16 mouse cellular contexts compared by ENCODE assay signal in genomic region chr3:116784811-116785210, GRCm38 (mm10). TPM values are rescaled to one million over a fixed set of nuclear protein-coding genes. Genes with fewer than 3 reads are reported as not detected.
A peak's percentile ranks its signal among the peaks of the same experiment; 100 is the strongest.
DNase-seq lines count a peak whose midpoint lies in the region; ATAC-seq and TF ChIP-seq lines count a peak whose summit lies in the region.
"Had no signal": no experiment of that assay in that cellular context is flagged by ENCODE, and none has a peak within 500 bp of the region (broad histone marks: within the 10 kb centered on the region; RNA-seq: fewer than 3 reads in every experiment).

No protein-coding gene starts in this region.

- no peak overlapping the region for H3K4me3 ChIP-seq in kidney, embryonic 14.5 days (ENCODE audit: low read length)
- H3K4me3 ChIP-seq in kidney, adult 2 months (ENCODE audit: insufficient read depth, low read depth, low read length) = no peak overlapping the region
- H3K4me3 ChIP-seq in liver, adult 2 months (ENCODE audit: insufficient read depth, low read depth, low read length) = no peak overlapping the region
- H3K4me3 ChIP-seq in liver, postnatal 0 days (ENCODE audit: low read depth, low read length) = no peak overlapping the region
- H3K4me3 ChIP-seq: embryonic facial prominence, embryonic 13.5 days; forebrain, embryonic 12.5 days; heart, embryonic 13.5 days; hindbrain, embryonic 15.5 days had no signal

- peaks cover 37% of the 10 kb centered on the region; the same call in 1 of the 2 replicates for H3K36me3 ChIP-seq in kidney, embryonic 14.5 days (ENCODE audit: control insufficient read depth, insufficient read depth, low read length)
- H3K36me3 ChIP-seq in kidney, adult 2 months (ENCODE audit: control insufficient read depth, insufficient read depth, low read length) = peaks cover 14% of the 10 kb centered on the region
- peaks cover 52% of the 10 kb centered on the region for H3K36me3 ChIP-seq in liver, adult 2 months (ENCODE audit: control insufficient read depth, insufficient read depth, low read length)
- H3K36me3 ChIP-seq in liver, postnatal 0 days (replicated peaks; ENCODE audit: insufficient read depth, low read length) = peaks cover 45% of the 10 kb centered on the region

- TF ChIP-seq EP300 in liver, postnatal 0 days (IDR thresholded peaks at IDR 0.05; ENCODE audit: low read depth) = no peak

- no peak overlapping the region for H3K9ac ChIP-seq in kidney, embryonic 14.5 days (ENCODE audit: low read depth, low read length)
- no peak overlapping the region for H3K9ac ChIP-seq in liver, adult 2 months (ENCODE audit: low read depth, low read length)
- no peak overlapping the region for H3K9ac ChIP-seq in liver, postnatal 0 days (replicated peaks)
- H3K9ac ChIP-seq: embryonic facial prominence, embryonic 13.5 days; forebrain, embryonic 12.5 days; heart, embryonic 13.5 days; hindbrain, embryonic 15.5 days had no signal

- peak; percentile 73 for ATAC-seq in kidney, embryonic 14.5 days (ENCODE audit: low FRiP score, low TSS enrichment)
- ATAC-seq in liver, postnatal 0 days = no peak
- ATAC-seq: forebrain, embryonic 16.5 days had no signal

- no peak for DNase-seq in kidney, adult 2 months
- DNase-seq in liver, adult 2 months (ENCODE audit: extremely low read depth, low read depth, low spot score) = peak; percentile 76
- DNase-seq in liver, postnatal 0 days = no peak
- peak; percentile 26 to 32 for DNase-seq in gastrocnemius, postnatal 36 days
- DNase-seq in frontal cortex, postnatal 25 days (ENCODE audit: low spot score in 2 of 2) = no peak
- DNase-seq: adrenal gland, postnatal 25 days; cerebellum, adult 18-20 months; cerebellum, adult 9-11 months; cerebellum, postnatal 36 days; heart, postnatal 36 days had no signal

- no peaks in the 10 kb centered on the region for H3K79me2 ChIP-seq in liver, adult 2 months (ENCODE audit: control insufficient read depth, insufficient read depth, low read length)

- no peaks in the 10 kb centered on the region for H3K9me3 ChIP-seq in kidney, embryonic 14.5 days (ENCODE audit: control insufficient read depth, low read length)
- no peaks in the 10 kb centered on the region for H3K9me3 ChIP-seq in liver, postnatal 0 days (ENCODE audit: low read length)
- H3K9me3 ChIP-seq: embryonic facial prominence, embryonic 13.5 days; forebrain, embryonic 12.5 days; heart, embryonic 13.5 days; hindbrain, embryonic 15.5 days had no signal

- 70% methylated on average over 8 of the region's 8 CpGs for WGBS in kidney, embryonic 14.5 days
- whole genome bisulfite sequencing in kidney, adult 2 months = 76% methylated on average over 8 of the region's 8 CpGs
- WGBS in liver, adult 2 months = 87% methylated on average over 8 of the region's 8 CpGs
- 92% methylated on average over 8 of the region's 8 CpGs for WGBS in liver, postnatal 0 days (ENCODE audit: insufficient replicate concordance)

- H3K4me1 ChIP-seq in kidney, embryonic 14.5 days (ENCODE audit: control insufficient read depth, insufficient read depth, low read length) = no peaks in the 10 kb centered on the region
- no peaks in the 10 kb centered on the region for H3K4me1 ChIP-seq in kidney, adult 2 months (ENCODE audit: control insufficient read depth, insufficient read depth, low read length)
- H3K4me1 ChIP-seq in liver, adult 2 months (ENCODE audit: control insufficient read depth, insufficient read depth, low read length) = peaks cover 6% of the 10 kb centered on the region
- H3K4me1 ChIP-seq in liver, postnatal 0 days (ENCODE audit: insufficient read depth) = no peaks in the 10 kb centered on the region
- H3K4me1 ChIP-seq: embryonic facial prominence, embryonic 13.5 days; forebrain, embryonic 12.5 days; heart, embryonic 13.5 days; hindbrain, embryonic 15.5 days had no signal

- intact Hi-C loops in gastrocnemius, postnatal 36 days (cut with DNase I) = no loop called here

- H3K4me2 ChIP-seq in kidney, embryonic 14.5 days (replicated peaks; ENCODE audit: low read depth, low read length) = no peak overlapping the region
- H3K4me2 ChIP-seq in liver, postnatal 0 days (ENCODE audit: low read depth, low read length) = no peak overlapping the region
- H3K4me2 ChIP-seq: embryonic facial prominence, embryonic 13.5 days; forebrain, embryonic 12.5 days; heart, embryonic 13.5 days; hindbrain, embryonic 15.5 days had no signal

- H3K27me3 ChIP-seq in kidney, embryonic 14.5 days (ENCODE audit: control insufficient read depth, insufficient read depth, low read length) = no peaks in the 10 kb centered on the region
- H3K27me3 ChIP-seq in kidney, adult 2 months (replicated peaks; ENCODE audit: control insufficient read depth, insufficient read depth, low read length) = no peaks in the 10 kb centered on the region
- no peaks in the 10 kb centered on the region for H3K27me3 ChIP-seq in liver, adult 2 months (ENCODE audit: control insufficient read depth, insufficient read depth, low read length)
- no peaks in the 10 kb centered on the region for H3K27me3 ChIP-seq in liver, postnatal 0 days (ENCODE audit: insufficient read depth, low read length)
- H3K27me3 ChIP-seq: embryonic facial prominence, embryonic 13.5 days; forebrain, embryonic 12.5 days; heart, embryonic 13.5 days; hindbrain, embryonic 15.5 days had no signal

- H3K27ac ChIP-seq in kidney, embryonic 14.5 days (ENCODE audit: low read depth, low read length) = peak overlapping the region; percentile 48; the same call in 1 of the 2 replicates
- H3K27ac ChIP-seq in kidney, adult 2 months (ENCODE audit: insufficient read depth, low read depth, low read length) = no peak overlapping the region
- H3K27ac ChIP-seq in liver, adult 2 months (replicated peaks; ENCODE audit: insufficient read depth, low read depth, low read length) = peak overlapping the region; percentile 10; the same call in 1 of the 2 replicates
- no peak overlapping the region for H3K27ac ChIP-seq in liver, postnatal 0 days (ENCODE audit: low read depth)
- H3K27ac ChIP-seq: embryonic facial prominence, embryonic 13.5 days; forebrain, embryonic 12.5 days; heart, embryonic 13.5 days; hindbrain, embryonic 15.5 days had no signal

- TF ChIP-seq CTCF in kidney, adult 2 months (conservative IDR thresholded peaks at IDR 0.05; ENCODE audit: insufficient read depth, insufficient read length, low read depth, low read length) = no peak
- TF ChIP-seq CTCF in liver, adult 2 months (IDR thresholded peaks at IDR 0.05; ENCODE audit: low read depth, low read length) = no peak
- TF ChIP-seq CTCF in liver, postnatal 0 days (IDR thresholded peaks at IDR 0.05; ENCODE audit: low read depth) = no peak

- TF ChIP-seq POLR2A in kidney, adult 2 months (IDR thresholded peaks at IDR 0.05; ENCODE audit: low read depth, low read length) = no peak
- no peak for TF ChIP-seq POLR2A in liver, adult 2 months (IDR thresholded peaks at IDR 0.05; ENCODE audit: extremely low read depth, insufficient read depth, low read length)

RNA-seq across cellular contexts. Expression of gene Agl, which starts 23.2 kb away (rescaled TPM):
- 13.0 and 22.2 TPM in 2 replicates for polyA plus RNA-seq in kidney, embryonic 14.5 days (2014; fragmentation: Nextera tagmentation; extraction: Ambion mirVana)
- 12.7 and 13.6 TPM in 2 replicates for polyA plus RNA-seq in kidney, adult 2 months (2012; rRNA removed)
- 33.7 and 38.5 TPM in 2 replicates for total RNA-seq in liver, adult 2 months (2014; rRNA removed)
- polyA plus RNA-seq in liver, adult 2 months (2012; rRNA removed) = 12.0 and 12.1 TPM in 2 replicates
- 8.4 and 9.1 TPM in 2 replicates for polyA plus RNA-seq in liver, postnatal 0 days (2015; fragmentation: Nextera tagmentation; extraction: Ambion mirVana)
- total RNA-seq in gastrocnemius, postnatal 36 days (2021) = 100 to 1,000 TPM; 722 to 762 TPM

Comparison
In these comparisons a context has a peak if more than half of its experiments do, and no peak if none do; other contexts are left out.
1. H3K27ac ChIP-seq: peak in kidney, embryonic 14.5 days (single experiment) and liver, adult 2 months (single experiment); none in kidney, adult 2 months (single experiment) and liver, postnatal 0 days (single experiment).
2. DNase-seq: peak in liver, adult 2 months (single experiment) and gastrocnemius, postnatal 36 days (2 of 2); none in kidney, adult 2 months (single experiment), liver, postnatal 0 days (single experiment) and frontal cortex, postnatal 25 days (0 of 2).